Mouse (Mus musculus): ENCODE measurements around the gene Hspa2.

GRCm38 (mm10) chr12:76385342-76385741 lies 18.6 kb upstream of the Hspa2 start:
- TF ChIP-seq POLR2A (IDR thresholded peaks at IDR 0.05; ENCODE audit: borderline replicate concordance, control insufficient read depth, low read depth, low read length): no peak
- no peak for TF ChIP-seq CTCF (IDR thresholded peaks at IDR 0.05; ENCODE audit: control insufficient read depth, insufficient read depth, low read length)
